Comparison of ENCODE assay signal across 28 mouse cellular contexts in the genomic region with DNA sequence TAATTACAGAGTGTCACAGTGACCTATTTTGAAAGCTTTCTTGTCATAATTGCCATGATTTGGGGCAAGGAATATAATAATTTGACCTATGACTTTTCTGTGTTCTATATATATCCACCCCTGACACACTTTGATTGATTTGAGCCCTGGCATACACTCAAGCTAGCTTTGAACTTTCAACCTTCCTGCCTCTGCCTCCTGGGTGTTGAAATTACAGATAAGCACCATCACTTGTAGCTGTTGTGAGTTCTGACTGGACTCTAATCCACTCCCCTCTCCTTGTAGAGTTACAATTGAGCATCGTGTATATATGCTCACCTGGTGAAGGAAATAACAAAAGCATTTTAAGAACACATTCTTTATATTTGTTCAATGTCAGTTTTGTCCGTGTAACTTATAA.
"Had no signal": no experiment of that assay in that cellular context is flagged by ENCODE, and none has a peak within 500 bp of the region (broad histone marks: within the 10 kb centered on the region; RNA-seq: fewer than 3 reads in every experiment).

No protein-coding gene starts in this region.

- H3K4me3 ChIP-seq: embryonic facial prominence, embryonic 10.5 days; embryonic facial prominence, embryonic 12.5 days; embryonic facial prominence, embryonic 13.5 days; embryonic facial prominence, embryonic 15.5 days; erythroblast, embryonic 14.5 days; forebrain, embryonic 10.5 days; forebrain, embryonic 12.5 days; forebrain, embryonic 13.5 days; forebrain, embryonic 15.5 days; gastrocnemius, adult 2 months; heart, adult 2 months had no signal

- H3K27me3 ChIP-seq: embryonic facial prominence, embryonic 12.5 days; embryonic facial prominence, embryonic 13.5 days; embryonic facial prominence, embryonic 15.5 days; forebrain, embryonic 12.5 days; forebrain, embryonic 13.5 days; forebrain, embryonic 15.5 days had no signal

- H3K4me1 ChIP-seq: embryonic facial prominence, embryonic 10.5 days; embryonic facial prominence, embryonic 12.5 days; embryonic facial prominence, embryonic 13.5 days; embryonic facial prominence, embryonic 15.5 days; forebrain, embryonic 10.5 days; forebrain, embryonic 12.5 days; forebrain, embryonic 13.5 days had no signal

- ATAC-seq: forebrain, embryonic 13.5 days; forebrain, embryonic 14.5 days; forebrain, embryonic 15.5 days; forebrain, embryonic 16.5 days had no signal

- H3K9ac ChIP-seq: embryonic facial prominence, embryonic 12.5 days; embryonic facial prominence, embryonic 13.5 days; embryonic facial prominence, embryonic 15.5 days; forebrain, embryonic 12.5 days; forebrain, embryonic 13.5 days; forebrain, embryonic 15.5 days; forebrain, postnatal 0 days had no signal

- H3K4me2 ChIP-seq: embryonic facial prominence, embryonic 12.5 days; embryonic facial prominence, embryonic 13.5 days; embryonic facial prominence, embryonic 15.5 days; forebrain, embryonic 12.5 days; forebrain, embryonic 13.5 days; forebrain, embryonic 15.5 days had no signal

- H3K27ac ChIP-seq: embryonic facial prominence, embryonic 10.5 days; embryonic facial prominence, embryonic 12.5 days; embryonic facial prominence, embryonic 13.5 days; embryonic facial prominence, embryonic 15.5 days; forebrain, embryonic 10.5 days; forebrain, embryonic 12.5 days; forebrain, embryonic 13.5 days; forebrain, embryonic 15.5 days; gastrocnemius, adult 2 months; heart, adult 2 months had no signal

- DNase-seq: cerebellum, adult 2 months; cerebellum, adult 8-10 months; cerebellum, adult 9-10 months; cerebellum, adult 9-11 months; cerebellum, postnatal 10 days; cerebellum, postnatal 14 days; cerebellum, postnatal 25 days; cerebellum, postnatal 36 days; embryo, embryonic 11 days; forebrain, postnatal 0 days; gastrocnemius, adult 2 months; gastrocnemius, postnatal 10 days; gastrocnemius, postnatal 14 days; gastrocnemius, postnatal 25 days; gastrocnemius, postnatal 36 days; heart, adult 18-20 months; heart, adult 2 months had no signal

- H3K9me3 ChIP-seq: embryonic facial prominence, embryonic 10.5 days; embryonic facial prominence, embryonic 12.5 days; embryonic facial prominence, embryonic 13.5 days; embryonic facial prominence, embryonic 15.5 days; forebrain, embryonic 10.5 days; forebrain, embryonic 12.5 days; forebrain, embryonic 13.5 days; forebrain, embryonic 15.5 days had no signal
